Mouse (Mus musculus) stomach, embryonic 15.5 days (tissue): Measurements from ENCODE around the gene Strn4. TPM values are rescaled to one million over a fixed set of nuclear protein-coding genes. Genes with fewer than 3 reads are reported as not detected.

Experiments used
- ATAC-seq: fragments of 200-750 bp; cut with Nextera tagmentation; 2 replicates; pipeline ENCODE4 v1.8.0; 2017; ENCODE audit warnings: low read depth, moderate number of reproducible peaks, moderate TSS enrichment; ENCODE audit not compliant: insufficient read depth, low FRiP score
- H3K27ac ChIP-seq: fragments of 300-500 bp; sonication (generic); 2 replicates; pipeline ENCODE4 v1.5.1; 2015; ENCODE audit warnings: mild to moderate bottlenecking, inconsistent platforms
- H3K27me3 ChIP-seq: fragments of 300-500 bp; sonication (generic); replicated peaks from 2 replicates; pipeline ENCODE4 v1.6.1; 2015; ENCODE audit warnings: inconsistent platforms
- H3K36me3 ChIP-seq: fragments of 300-500 bp; sonication (generic); 2 replicates; pipeline ENCODE4 v1.6.1; 2015; ENCODE audit warnings: inconsistent platforms
- H3K4me1 ChIP-seq: fragments of 300-500 bp; sonication (generic); 2 replicates; pipeline ENCODE4 v1.6.1; 2015; ENCODE audit warnings: inconsistent platforms
- H3K4me2 ChIP-seq: fragments of 300-500 bp; sonication (generic); 2 replicates; pipeline ENCODE4 v1.6.1; 2015; ENCODE audit warnings: mild to moderate bottlenecking, inconsistent platforms
- H3K4me3 ChIP-seq: fragments of 300-500 bp; sonication (generic); replicated peaks from 2 replicates; pipeline ENCODE4 v1.5.1; 2015; ENCODE audit warnings: inconsistent platforms
- H3K9ac ChIP-seq: fragments of 300-500 bp; sonication (generic); 2 replicates; pipeline ENCODE4 v1.6.1; 2015; ENCODE audit warnings: inconsistent platforms
- H3K9me3 ChIP-seq: fragments of 300-500 bp; sonication (generic); 2 replicates; pipeline ENCODE4 v1.6.1; 2016; ENCODE audit warnings: inconsistent platforms
- WGBS: fragments of 180-500 bp; shearing (Covaris S2); methylation state at CpG from one replicate; pipeline ENCODE4 v1.1.7; 2015; 5-methylcytosine and 5-hydroxymethylcytosine counted together
- polyA plus RNA-seq: library from polyadenylated mRNA; unstranded; fragments of >200 nt; fragmentation: Nextera tagmentation; extraction: Ambion mirVana; gene quantifications from 2 replicates; pipeline ENCODE4 v1.2.1, GENCODE M21; 2015

Gene Strn4
- polyA plus RNA-seq, 1 experiment from 2014 or later = 89.4 TPM

DNA sequence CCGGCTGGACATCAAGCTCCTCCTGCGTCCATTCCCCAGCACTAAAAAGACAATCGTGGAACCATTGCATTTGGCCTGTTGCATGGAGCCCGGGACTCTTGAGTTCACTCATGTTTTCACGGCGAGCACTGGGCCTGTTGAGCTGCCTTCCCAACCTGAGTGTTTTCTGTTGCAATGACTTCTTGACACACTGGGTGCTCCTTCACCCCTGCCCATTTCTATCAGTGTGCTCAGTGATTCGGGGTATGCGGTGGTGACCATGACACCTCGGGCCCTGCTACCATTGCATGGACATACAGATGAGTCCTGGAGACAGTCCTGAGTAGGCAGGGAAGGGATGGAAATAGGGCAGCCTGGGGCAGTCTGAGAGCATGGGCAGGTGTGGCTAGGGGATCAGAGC, 56.8 kb downstream of the Strn4 start:
- Histone ChIP-seq H3K9ac (no peak overlapping the region), H3K9me3 (no peaks in the 10 kb centered on the region), H3K27ac (no peak overlapping the region), H3K4me2 (no peak overlapping the region), H3K4me3 (no peak overlapping the region), H3K27me3 (no peaks in the 10 kb centered on the region), H3K36me3 (0 out of 2 replicates have a peak, but pooled peaks cover 5% of the 10 kb centered on the region), H3K4me1 (peaks cover 12% of the 10 kb centered on the region; the same call in 1 of the 2 replicates)
- no peak for ATAC-seq
- WGBS = 91% methylated on average over 9 of the region's 9 CpGs

- Histone ChIP-seq H3K27me3 (no peaks in the 10 kb centered on the region), H3K4me2 (no peak overlapping the region), H3K9ac (no peak overlapping the region), H3K4me3 (no peak overlapping the region), H3K9me3 (no peaks in the 10 kb centered on the region), H3K27ac (no peak overlapping the region), H3K4me1 (peaks cover 12% of the 10 kb centered on the region; the same call in 1 of the 2 replicates), H3K36me3 (0 out of 2 replicates have a peak, but pooled peaks cover 5% of the 10 kb centered on the region)
- no peak for ATAC-seq
- WGBS = 86% methylated on average over 4 of the region's 4 CpGs
Observed at GRCm38 (mm10) chr7:16873392-16873791, 57.7 kb downstream of the Strn4 start.

GRCm38 (mm10) chr7:16874190-16874589, 58.5 kb downstream of the Strn4 start:
- Histone ChIP-seq H3K27me3 (no peaks in the 10 kb centered on the region), H3K4me2 (peak overlapping the region; percentile 51), H3K27ac (peak overlapping the region; percentile 93), H3K9ac (no peak overlapping the region), H3K36me3 (0 out of 2 replicates have a peak, but pooled peaks cover 5% of the 10 kb centered on the region), H3K9me3 (no peaks in the 10 kb centered on the region), H3K4me3 (peak overlapping the region; percentile 78), H3K4me1 (peaks cover 12% of the 10 kb centered on the region; the same call in 1 of the 2 replicates)
- 5% methylated on average over 17 of the region's 17 CpGs for WGBS
- ATAC-seq = no peak

DNA sequence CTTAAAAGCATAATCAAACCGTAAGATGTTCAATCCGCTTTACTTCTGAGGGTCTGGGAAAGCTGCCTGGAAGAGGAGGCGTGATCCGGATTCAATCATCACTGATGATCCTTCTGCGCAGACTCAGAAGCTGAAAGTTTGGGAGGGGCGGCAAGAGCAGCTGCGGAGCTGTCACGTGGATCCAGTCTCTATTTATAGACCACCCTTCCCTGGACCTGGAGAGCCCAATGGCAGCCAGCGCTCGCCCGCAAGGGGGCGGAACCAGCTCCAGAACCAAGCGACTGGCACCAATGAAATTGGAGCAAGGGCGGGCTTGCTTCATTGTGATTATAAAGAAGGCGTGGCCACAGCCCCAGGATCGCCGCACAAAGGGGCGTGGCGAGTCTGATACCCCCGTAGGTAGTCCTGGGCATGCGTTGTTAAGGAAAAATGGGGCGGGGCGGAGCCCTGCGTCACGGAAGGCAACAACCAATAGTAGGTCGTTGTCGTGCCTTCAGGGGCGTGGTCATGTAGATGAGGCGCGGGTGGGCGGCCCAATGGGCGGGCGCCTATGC, 59.1 kb downstream of the Strn4 start:
- Histone ChIP-seq H3K9ac (no peak overlapping the region), H3K36me3 (0 out of 2 replicates have a peak, but pooled peaks cover 5% of the 10 kb centered on the region), H3K27ac (peak overlapping the region; percentile 93), H3K4me3 (peak overlapping the region; percentile 78), H3K4me2 (peak overlapping the region; percentile 88), H3K4me1 (peaks cover 17% of the 10 kb centered on the region; the same call in 1 of the 2 replicates), H3K27me3 (no peaks in the 10 kb centered on the region), H3K9me3 (no peaks in the 10 kb centered on the region)
- under 1% methylated on average over 33 of the region's 33 CpGs for WGBS
- ATAC-seq = peak; percentile 96

GRCm38 (mm10) chr7:16875310-16875325, 59.4 kb downstream of the Strn4 start, which contains the start of gene Dact3:
Gene Dact3, plus strand, starts transcription at chr7:16875317.
- H3K27me3 ChIP-seq = no peaks in the 10 kb centered on the region
- peak within 1 kb of the TSS; percentile 78 for H3K4me3 ChIP-seq
- H3K4me1 ChIP-seq = peaks cover 20% of the 10 kb centered on the region; the same call in 1 of the 2 replicates
- no peaks in the 10 kb centered on the region for H3K9me3 ChIP-seq
- peak within 1 kb of the TSS; percentile 74 for H3K9ac ChIP-seq
- no peak for ATAC-seq
- peak within 1 kb of the TSS; percentile 93 for H3K27ac ChIP-seq
- H3K4me2 ChIP-seq = peak within 1 kb of the TSS; percentile 88
- 0% methylated on average over 1 of the region's 1 CpGs for WGBS
- 0 out of 2 replicates have a peak, but pooled peaks cover 5% of the 10 kb centered on the region for H3K36me3 ChIP-seq

DNA sequence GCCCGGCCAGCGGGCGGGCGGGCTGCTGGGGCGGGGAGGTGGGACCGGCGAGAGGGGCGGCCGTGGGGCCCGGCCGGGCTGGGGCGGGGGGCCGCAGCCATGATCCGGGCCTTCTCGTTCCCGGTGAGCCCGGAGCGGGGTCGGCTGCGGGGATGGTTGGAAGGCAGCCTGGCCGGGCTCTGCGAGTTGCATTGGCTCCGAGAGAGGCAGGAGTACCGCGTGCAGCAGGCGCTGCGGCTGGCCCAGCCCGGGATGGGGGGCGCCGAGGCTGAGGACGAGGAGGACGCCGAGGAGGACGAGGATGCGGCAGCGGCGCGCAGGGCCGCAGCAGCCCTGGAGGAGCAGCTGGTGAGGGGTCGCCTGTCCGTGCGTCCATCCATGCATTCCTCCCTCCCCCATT, 59.6 kb downstream of the Strn4 start:
- Histone ChIP-seq H3K4me2 (peak overlapping the region; percentile 88), H3K9me3 (no peaks in the 10 kb centered on the region), H3K27ac (peak overlapping the region; percentile 79), H3K36me3 (0 out of 2 replicates have a peak, but pooled peaks cover 5% of the 10 kb centered on the region), H3K4me1 (peaks cover 22% of the 10 kb centered on the region), H3K27me3 (no peaks in the 10 kb centered on the region), H3K4me3 (peak overlapping the region; percentile 78), H3K9ac (peak overlapping the region; percentile 74)
- no peak; the same call in 1 of the 2 replicates for ATAC-seq
- 0% methylated on average over 27 of the region's 42 CpGs for WGBS

DNA sequence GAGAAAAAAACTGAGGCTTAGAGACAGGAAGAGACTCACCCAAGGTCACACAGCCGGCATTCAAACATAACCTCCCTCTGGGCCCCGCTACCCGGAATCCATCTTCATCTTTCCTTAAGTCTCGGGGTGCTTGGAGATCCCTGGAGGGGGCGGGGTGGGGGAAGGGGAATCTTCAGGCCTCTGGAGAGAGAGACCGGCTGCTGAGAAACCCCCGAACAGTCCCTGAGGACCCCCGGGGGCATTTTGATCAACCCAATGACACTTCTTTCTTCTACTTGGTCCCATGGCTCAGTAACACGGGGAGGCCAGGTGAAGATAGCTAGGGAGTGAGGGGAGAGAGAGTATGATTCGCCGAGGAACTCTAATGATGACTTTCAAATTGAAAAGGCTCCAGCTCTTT, 60.3 kb downstream of the Strn4 start:
- Histone ChIP-seq H3K27ac (peak overlapping the region; percentile 79), H3K9ac (peak overlapping the region; percentile 74; the same call in 1 of the 2 replicates), H3K9me3 (no peaks in the 10 kb centered on the region), H3K4me2 (peak overlapping the region; percentile 88), H3K4me1 (peaks cover 26% of the 10 kb centered on the region), H3K36me3 (0 out of 2 replicates have a peak, but pooled peaks cover 5% of the 10 kb centered on the region), H3K4me3 (peak overlapping the region; percentile 78), H3K27me3 (no peaks in the 10 kb centered on the region)
- no peak for ATAC-seq
- 12% methylated on average over 11 of the region's 11 CpGs for WGBS

- ATAC-seq = no peak
- Histone ChIP-seq H3K4me2 (peak overlapping the region; percentile 88), H3K36me3 (0 out of 2 replicates have a peak, but pooled peaks cover 2% of the 10 kb centered on the region), H3K4me3 (peak overlapping the region; percentile 78), H3K27ac (peak overlapping the region; percentile 79), H3K4me1 (peaks cover 26% of the 10 kb centered on the region), H3K9me3 (no peaks in the 10 kb centered on the region), H3K27me3 (no peaks in the 10 kb centered on the region), H3K9ac (peak overlapping the region; percentile 74; the same call in 1 of the 2 replicates)
- WGBS = 4% methylated on average over 13 of the region's 13 CpGs
Observed at GRCm38 (mm10) chr7:16876608-16877007, 60.9 kb downstream of the Strn4 start.

- 72% methylated on average over 3 of the region's 3 CpGs for WGBS
- H3K9me3 ChIP-seq = no peaks in the 10 kb centered on the region
- H3K27ac ChIP-seq = no peak overlapping the region
- no peak overlapping the region for H3K4me3 ChIP-seq
- H3K9ac ChIP-seq = no peak overlapping the region
- H3K4me1 ChIP-seq = peaks cover 26% of the 10 kb centered on the region
- H3K27me3 ChIP-seq = no peaks in the 10 kb centered on the region
- no peak for ATAC-seq
- no peaks in the 10 kb centered on the region for H3K36me3 ChIP-seq
- H3K4me2 ChIP-seq = no peak overlapping the region
Observed at GRCm38 (mm10) chr7:16877717-16878116, 62.0 kb downstream of the Strn4 start.

- Histone ChIP-seq H3K9ac (no peak overlapping the region), H3K4me2 (0 out of 2 replicates have a peak overlapping the region, but pooled peaks have one; percentile 9)
- ATAC-seq = peak; percentile 28; the same call in 1 of the 2 replicates
Observed at GRCm38 (mm10) chr7:16879796-16880547, 64.3 kb downstream of the Strn4 start.

GRCm38 (mm10) chr7:16880615-16881014, 64.9 kb downstream of the Strn4 start:
- H3K9ac ChIP-seq = no peak overlapping the region
- no peak for ATAC-seq
- 0 out of 2 replicates have a peak overlapping the region, but pooled peaks have one; percentile 9 for H3K4me2 ChIP-seq

More at GRCm38 (mm10) chr7:16879796-16880547, 64.3 kb downstream of the Strn4 start:
- H3K4me1 ChIP-seq = peaks cover 21% of the 10 kb centered on the region
- peak overlapping the region; percentile 67; the same call in 1 of the 2 replicates for H3K27ac ChIP-seq
- 37% methylated on average over 8 of the region's 9 CpGs for WGBS
- no peak overlapping the region for H3K4me3 ChIP-seq
- H3K27me3 ChIP-seq = peaks cover under 1% of the 10 kb centered on the region; the same call in 1 of the 2 replicates
- H3K36me3 ChIP-seq = peaks cover 12% of the 10 kb centered on the region
- H3K9me3 ChIP-seq = no peaks in the 10 kb centered on the region

GRCm38 (mm10) chr7:16883162-16883561, 67.5 kb downstream of the Strn4 start:
- Histone ChIP-seq H3K4me1 (peaks cover 14% of the 10 kb centered on the region), H3K27me3 (peaks cover 16% of the 10 kb centered on the region; the same call in 1 of the 2 replicates), H3K27ac (no peak overlapping the region), H3K4me2 (no peak overlapping the region), H3K9ac (no peak overlapping the region), H3K4me3 (no peak overlapping the region), H3K9me3 (0 out of 2 replicates have a peak, but pooled peaks cover 9% of the 10 kb centered on the region), H3K36me3 (peaks cover 37% of the 10 kb centered on the region)
- no peak for ATAC-seq
- WGBS = 92% methylated on average over 6 of the region's 6 CpGs

More at GRCm38 (mm10) chr7:16880615-16881014, 64.9 kb downstream of the Strn4 start:
- Histone ChIP-seq H3K27ac (peak overlapping the region; percentile 67), H3K36me3 (peaks cover 19% of the 10 kb centered on the region), H3K27me3 (peaks cover 7% of the 10 kb centered on the region; the same call in 1 of the 2 replicates), H3K9me3 (0 out of 2 replicates have a peak, but pooled peaks cover 2% of the 10 kb centered on the region), H3K4me3 (no peak overlapping the region), H3K4me1 (peaks cover 21% of the 10 kb centered on the region)
- 30% methylated on average over 5 of the region's 5 CpGs for WGBS
